Mouse (Mus musculus) hindbrain, embryonic 14.5 days (tissue): ENCODE data around the gene Fchsd2. TPM values are rescaled to one million over a fixed set of nuclear protein-coding genes. Genes with fewer than 3 reads are reported as not detected.
A peak's percentile ranks its signal among the peaks of the same experiment; 100 is the strongest.

ENCODE experiments used
- ATAC-seq: fragments of 200-750 bp; cut with Nextera tagmentation; 2 replicates; pipeline ENCODE4 v1.8.0; 2017; ENCODE audit warnings: moderate number of reproducible peaks, mild to moderate bottlenecking, moderate TSS enrichment, moderate library complexity; ENCODE audit not compliant: low FRiP score
- DNase-seq: peaks from one replicate; pipeline ENCODE4 v3.0.0-alpha.2; 2015; ENCODE audit warnings: low spot score
- H3K27ac ChIP-seq: fragments of 300-500 bp; sonication (generic); 2 replicates; pipeline ENCODE4 v1.5.1; 2014; ENCODE audit warnings: mild to moderate bottlenecking, moderate library complexity
- H3K27me3 ChIP-seq: fragments of 300-500 bp; sonication (generic); 2 replicates; pipeline ENCODE4 v1.6.1; 2014; ENCODE audit warnings: mild to moderate bottlenecking, low read length, mixed read lengths; ENCODE audit not compliant: control insufficient read depth, insufficient read depth
- H3K36me3 ChIP-seq: fragments of 300-500 bp; sonication (generic); replicated peaks from 2 replicates; pipeline ENCODE4 v1.6.1; 2014; ENCODE audit not compliant: control insufficient read depth, insufficient read depth
- H3K4me1 ChIP-seq: fragments of 300-500 bp; sonication (generic); replicated peaks from 2 replicates; pipeline ENCODE4 v1.6.1; 2014; ENCODE audit warnings: antibody characterized with exemption, low read length, mixed read lengths; ENCODE audit not compliant: control insufficient read depth, insufficient read depth
- H3K4me2 ChIP-seq: fragments of 300-500 bp; sonication (generic); replicated peaks from 2 replicates; pipeline ENCODE4 v1.6.1; 2014; ENCODE audit warnings: mild to moderate bottlenecking, moderate library complexity
- H3K4me3 ChIP-seq: fragments of 300-500 bp; sonication (generic); replicated peaks from 2 replicates; pipeline ENCODE4 v1.5.1; 2014; ENCODE audit warnings: mild to moderate bottlenecking, low read length
- H3K9ac ChIP-seq: fragments of 300-500 bp; sonication (generic); 2 replicates; pipeline ENCODE4 v1.6.1; 2014
- H3K9me3 ChIP-seq: fragments of 300-500 bp; sonication (generic); 2 replicates; pipeline ENCODE4 v1.6.1; 2016; ENCODE audit warnings: low read length; ENCODE audit not compliant: control insufficient read depth
- WGBS: fragments of 180-500 bp; shearing (Covaris S2); extraction: QIAGEN DNeasy Blood & Tissue Kit; methylation state at CpG from one replicate; pipeline ENCODE4 v1.1.7; 2014; 5-methylcytosine and 5-hydroxymethylcytosine counted together
- polyA plus RNA-seq: library from polyadenylated mRNA; unstranded; fragments of >200 nt; fragmentation: Nextera tagmentation; extraction: Ambion mirVana; gene quantifications from 2 replicates; pipeline ENCODE4 v1.2.1, GENCODE M21; 2014

Fchsd2 gene
- polyA plus RNA-seq, 1 experiment from 2014 or later = 51.5 TPM

GRCm38 (mm10) chr7:101317014-101317413 lies 224.4 kb downstream of the Fchsd2 start, which contains the start of gene Stard10:
TSS of gene Stard10 (plus strand) at chr7:101317086.
- Histone ChIP-seq H3K9ac (no peak within 1 kb of the TSS), H3K27me3 (0 out of 2 replicates have a peak, but pooled peaks cover 3% of the 10 kb centered on the region), H3K9me3 (no peaks in the 10 kb centered on the region), H3K27ac (no peak within 1 kb of the TSS), H3K4me3 (no peak within 1 kb of the TSS), H3K4me1 (0 out of 2 replicates have a peak, but pooled peaks cover 6% of the 10 kb centered on the region), H3K36me3 (no peaks in the 10 kb centered on the region), H3K4me2 (no peak within 1 kb of the TSS)
- WGBS = 68% methylated on average over 3 of the region's 3 CpGs
- no peak for DNase-seq
- no peak for ATAC-seq

DNA sequence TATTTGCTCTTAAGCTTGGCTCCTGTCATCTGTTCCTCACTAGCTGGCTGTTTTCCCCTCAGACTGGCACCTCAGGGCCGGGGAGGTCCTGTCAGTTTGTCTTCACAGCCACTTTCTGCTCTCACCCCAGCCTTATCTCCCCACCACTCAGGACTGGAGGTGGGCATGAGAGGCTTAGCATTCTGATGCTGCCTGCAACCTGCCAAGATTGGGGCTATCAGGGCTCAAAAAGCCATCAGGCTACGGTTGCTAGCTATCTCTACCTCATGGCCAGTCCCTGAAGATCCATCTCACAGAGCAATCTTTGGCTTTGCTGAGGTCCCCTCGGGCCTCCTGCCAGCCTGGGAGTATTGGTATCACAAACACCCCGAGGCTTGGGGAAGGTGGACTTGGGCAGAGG lies 226.2 kb downstream of the Fchsd2 start:
- H3K4me2 ChIP-seq = no peak overlapping the region
- no peak overlapping the region for H3K4me3 ChIP-seq
- 67% methylated on average over 4 of the region's 4 CpGs for WGBS
- DNase-seq (no peak), ATAC-seq (no peak)
- no peaks in the 10 kb centered on the region for H3K36me3 ChIP-seq
- H3K9ac ChIP-seq = no peak overlapping the region
- H3K27ac ChIP-seq = no peak overlapping the region
- H3K4me1 ChIP-seq = 0 out of 2 replicates have a peak, but pooled peaks cover 6% of the 10 kb centered on the region
- 0 out of 2 replicates have a peak, but pooled peaks cover 3% of the 10 kb centered on the region for H3K27me3 ChIP-seq
- no peaks in the 10 kb centered on the region for H3K9me3 ChIP-seq

GRCm38 (mm10) chr7:101319796-101320195 lies 227.1 kb downstream of the Fchsd2 start:
- WGBS = 97% methylated on average over 1 of the region's 1 CpGs
- H3K36me3 ChIP-seq = no peaks in the 10 kb centered on the region
- H3K9ac ChIP-seq = no peak overlapping the region
- H3K4me3 ChIP-seq = no peak overlapping the region
- ATAC-seq (no peak), DNase-seq (no peak)
- 0 out of 2 replicates have a peak, but pooled peaks cover 3% of the 10 kb centered on the region for H3K27me3 ChIP-seq
- H3K4me2 ChIP-seq = no peak overlapping the region
- H3K27ac ChIP-seq = no peak overlapping the region
- H3K4me1 ChIP-seq = 0 out of 2 replicates have a peak, but pooled peaks cover 6% of the 10 kb centered on the region
- H3K9me3 ChIP-seq = no peaks in the 10 kb centered on the region

DNA sequence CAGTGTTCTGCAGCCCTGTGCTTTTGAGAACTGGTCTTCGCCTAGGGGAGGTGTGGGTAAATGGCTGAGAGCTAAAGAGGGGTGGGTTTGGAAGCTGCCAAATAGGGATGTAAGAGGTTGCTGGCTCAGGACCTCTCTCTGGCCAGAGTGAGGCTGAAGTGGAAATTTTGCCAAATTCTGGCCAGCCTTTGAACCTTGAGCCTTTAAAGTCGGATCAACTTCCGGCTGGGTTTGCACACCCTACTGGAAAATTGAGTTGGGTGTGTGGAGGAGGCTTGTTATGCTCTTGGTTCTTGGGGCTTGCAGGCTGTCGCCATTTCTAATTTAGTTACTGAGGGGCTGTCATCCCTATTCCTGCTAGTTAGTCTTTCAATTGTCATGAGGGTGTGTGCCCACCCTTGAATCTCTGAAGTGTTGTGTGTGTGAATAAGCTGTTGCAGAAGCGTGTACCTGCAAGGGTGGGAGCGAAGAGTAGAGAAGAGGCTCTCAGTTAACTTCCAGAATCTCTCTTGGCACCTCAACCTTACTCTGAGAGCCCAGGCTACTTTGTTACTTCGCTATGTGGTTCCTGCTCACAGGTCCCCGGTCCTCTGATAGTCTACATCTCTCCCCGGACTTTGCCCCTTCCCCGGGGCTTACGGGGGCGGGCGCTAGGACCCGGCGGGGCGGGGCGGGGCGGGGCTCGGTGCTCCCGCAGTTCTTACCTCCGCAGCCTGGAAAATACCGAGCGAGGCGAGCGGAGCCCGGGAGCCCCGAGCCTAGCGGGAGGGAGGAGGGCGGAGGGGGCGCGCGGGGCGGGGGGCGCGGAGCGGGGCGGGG lies 227.9 kb downstream of the Fchsd2 start:
- peak overlapping the region; percentile 78 for H3K4me3 ChIP-seq
- peak; percentile 74 for ATAC-seq

DNA sequence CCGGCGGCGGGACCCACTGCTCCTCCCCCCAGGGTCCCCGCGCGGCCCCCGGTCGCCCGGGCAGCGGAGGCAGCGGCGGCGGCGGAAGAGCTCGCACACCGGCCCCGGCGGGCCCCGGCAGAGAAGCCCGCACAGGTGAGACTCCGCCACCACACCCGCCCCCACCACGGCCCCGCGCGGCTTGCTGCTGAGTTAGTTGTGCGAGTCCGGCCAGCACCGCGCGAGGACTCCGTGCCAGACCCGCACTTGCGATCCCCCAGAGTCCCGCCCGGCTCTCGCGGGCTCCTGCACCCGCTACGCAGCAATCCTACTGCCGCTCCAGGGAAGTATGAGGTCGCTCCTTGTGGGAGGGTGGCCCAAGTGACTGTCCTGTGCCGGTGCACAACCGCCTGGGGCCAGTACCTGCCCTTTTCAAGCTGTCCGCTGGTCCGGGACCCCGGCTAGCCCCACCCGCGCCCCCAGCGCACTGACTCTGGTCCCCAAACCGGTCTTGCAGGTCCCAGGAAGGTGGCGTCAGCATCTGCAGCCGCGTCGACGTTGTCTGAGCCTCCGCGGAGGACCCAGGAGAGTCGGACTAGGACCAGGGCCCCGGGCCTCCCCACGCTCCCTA lies 228.7 kb downstream of the Fchsd2 start:
- ATAC-seq (peak; percentile 56), DNase-seq (peak; percentile 50)
- 0 out of 2 replicates have a peak, but pooled peaks cover 6% of the 10 kb centered on the region for H3K4me1 ChIP-seq
- 0 out of 2 replicates have a peak, but pooled peaks cover 3% of the 10 kb centered on the region for H3K27me3 ChIP-seq
- peak overlapping the region; percentile 70 for H3K9ac ChIP-seq
- 1% methylated on average over 38 of the region's 61 CpGs for WGBS
- peak overlapping the region; percentile 78 for H3K4me3 ChIP-seq
- no peaks in the 10 kb centered on the region for H3K36me3 ChIP-seq
- no peaks in the 10 kb centered on the region for H3K9me3 ChIP-seq
- H3K4me2 ChIP-seq = peak overlapping the region; percentile 91
- no peak overlapping the region for H3K27ac ChIP-seq

More for the DNA sequence above, 227.9 kb downstream of the Fchsd2 start:
- H3K27me3 ChIP-seq = 0 out of 2 replicates have a peak, but pooled peaks cover 3% of the 10 kb centered on the region
- 0 out of 2 replicates have a peak, but pooled peaks cover 6% of the 10 kb centered on the region for H3K4me1 ChIP-seq
- H3K9ac ChIP-seq = peak overlapping the region; percentile 70
- H3K27ac ChIP-seq = no peak overlapping the region
- H3K36me3 ChIP-seq = no peaks in the 10 kb centered on the region
- 6% methylated on average over 22 of the region's 37 CpGs for WGBS
- H3K4me2 ChIP-seq = peak overlapping the region; percentile 91
- no peaks in the 10 kb centered on the region for H3K9me3 ChIP-seq
- peak; percentile 57 for DNase-seq

DNA sequence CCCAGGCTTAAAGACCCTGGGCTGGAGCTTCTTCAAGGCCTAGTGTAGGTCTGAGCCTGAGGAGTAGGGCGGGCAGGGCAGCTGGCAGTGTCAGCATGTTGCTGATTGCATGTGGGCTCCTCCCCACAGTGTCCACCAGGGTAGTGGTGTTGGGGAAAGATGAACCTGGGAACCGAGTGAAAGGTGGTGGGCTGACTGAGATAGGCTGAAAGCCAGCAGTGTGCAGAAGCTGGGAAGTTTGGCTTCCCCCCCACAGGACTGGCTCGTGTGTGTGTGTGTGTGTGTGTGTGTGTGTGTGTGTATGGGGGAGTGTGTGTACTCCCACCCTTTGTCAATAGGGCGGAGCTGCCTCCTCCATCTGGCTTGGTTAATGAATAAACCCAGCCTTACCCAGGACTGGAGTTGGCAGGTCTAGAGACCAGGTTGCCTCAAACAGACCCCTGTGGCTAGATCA lies 230.5 kb downstream of the Fchsd2 start:
- Histone ChIP-seq H3K4me3 (no peak overlapping the region), H3K4me1 (0 out of 2 replicates have a peak, but pooled peaks cover 6% of the 10 kb centered on the region), H3K4me2 (no peak overlapping the region), H3K9me3 (no peaks in the 10 kb centered on the region), H3K9ac (no peak overlapping the region), H3K36me3 (no peaks in the 10 kb centered on the region), H3K27me3 (0 out of 2 replicates have a peak, but pooled peaks cover 3% of the 10 kb centered on the region), H3K27ac (no peak overlapping the region)
- no peak for ATAC-seq
- WGBS = 59% methylated on average over 4 of the region's 4 CpGs
- DNase-seq = no peak

- Histone ChIP-seq H3K9me3 (no peaks in the 10 kb centered on the region), H3K9ac (no peak overlapping the region), H3K27ac (no peak overlapping the region), H3K4me3 (no peak overlapping the region), H3K36me3 (no peaks in the 10 kb centered on the region), H3K4me2 (no peak overlapping the region), H3K4me1 (peaks cover 6% of the 10 kb centered on the region; the same call in 1 of the 2 replicates), H3K27me3 (0 out of 2 replicates have a peak, but pooled peaks cover 3% of the 10 kb centered on the region)
- ATAC-seq (no peak), DNase-seq (no peak)
- WGBS = 73% methylated on average over 6 of the region's 6 CpGs
Measured at GRCm38 (mm10) chr7:101324142-101324962, 231.7 kb downstream of the Fchsd2 start.

DNA sequence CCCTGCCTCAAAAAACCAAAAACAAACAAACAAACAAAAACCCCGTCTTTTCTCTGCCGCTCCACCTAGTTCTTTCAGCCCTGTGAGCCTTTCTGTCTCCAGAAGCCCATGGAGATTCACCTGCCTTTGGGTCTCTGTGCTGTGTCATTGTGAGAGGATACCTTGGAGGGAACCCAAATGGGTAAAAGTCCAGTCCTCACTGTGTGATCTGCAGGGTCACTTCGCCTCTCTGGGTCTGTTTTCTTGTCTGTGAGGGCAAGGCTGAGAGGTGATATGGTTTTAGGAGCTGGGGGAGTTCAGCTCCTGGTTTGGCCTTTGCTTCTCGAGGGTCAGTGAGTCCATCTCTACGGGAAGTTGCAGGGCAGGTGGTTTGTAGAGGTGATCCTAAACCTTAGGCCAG lies 233.3 kb downstream of the Fchsd2 start:
- Histone ChIP-seq H3K4me2 (no peak overlapping the region), H3K27ac (no peak overlapping the region), H3K27me3 (no peaks in the 10 kb centered on the region), H3K9me3 (no peaks in the 10 kb centered on the region), H3K9ac (no peak overlapping the region), H3K4me3 (no peak overlapping the region), H3K4me1 (peaks cover 6% of the 10 kb centered on the region; the same call in 1 of the 2 replicates), H3K36me3 (no peaks in the 10 kb centered on the region)
- ATAC-seq (no peak), DNase-seq (no peak)
- WGBS = 86% methylated on average over 5 of the region's 5 CpGs
